Mouse (Mus musculus) CD4-positive, CD25-positive, alpha-beta regulatory T cell, adult 4 months (primary cell): Measurements from ENCODE around the gene Fam13a. TPM values are rescaled to one million over a fixed set of nuclear protein-coding genes. Genes with fewer than 3 reads are reported as not detected.

Experiments used
- ATAC-seq: one replicate; pipeline ENCODE4 v1.8.0; 2017
- polyA plus RNA-seq, 2 experiments: library from polyadenylated mRNA; unstranded; fragments of 100-300 nt; shearing (Covaris generic); gene quantifications; one replicate each; pipeline ENCODE4 v1.2.1; 2017

Gene Fam13a
- polyA plus RNA-seq, 2 experiments from 2014 or later, result 0.15 TPM; not detected in 1

GRCm38 (mm10) chr6:58999044-58999453, 25.3 kb downstream of the Fam13a start:
- no peak for ATAC-seq

- no peak for ATAC-seq
Observed at GRCm38 (mm10) chr6:58998528-58998927, 25.8 kb downstream of the Fam13a start.

- ATAC-seq, result no peak
Observed at GRCm38 (mm10) chr6:58989149-58989548, 35.2 kb downstream of the Fam13a start.

DNA sequence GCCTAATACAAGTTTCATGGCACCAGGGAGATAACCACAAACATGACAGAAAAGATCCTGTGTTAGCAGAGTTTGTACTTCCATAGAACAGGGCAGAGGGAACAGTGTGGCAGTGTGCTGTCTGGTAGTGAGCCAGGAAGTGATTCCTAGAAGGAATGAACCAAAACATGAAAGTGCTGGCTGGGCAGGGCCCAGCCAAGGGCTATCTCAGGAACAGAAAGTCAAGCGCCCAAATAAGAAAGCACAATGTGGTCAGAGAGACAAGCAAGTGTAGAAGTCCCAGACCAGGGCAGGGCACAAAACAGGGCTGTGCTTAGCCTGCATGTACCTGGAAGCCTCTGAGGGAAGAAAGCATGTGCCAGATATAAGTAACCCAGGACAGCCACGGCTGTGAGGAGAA, 35.6 kb downstream of the Fam13a start:
- ATAC-seq, result no peak

- ATAC-seq, result no peak
Observed at GRCm38 (mm10) chr6:58987166-58987565, 37.2 kb downstream of the Fam13a start.

- ATAC-seq, result no peak
Observed at GRCm38 (mm10) chr6:58985186-58985585, 39.2 kb downstream of the Fam13a start.

GRCm38 (mm10) chr6:58975249-58975648, 49.1 kb downstream of the Fam13a start:
- ATAC-seq, result no peak

- ATAC-seq, result no peak
Observed at GRCm38 (mm10) chr6:58974428-58974827, 49.9 kb downstream of the Fam13a start.

- ATAC-seq, result no peak
Observed at GRCm38 (mm10) chr6:58972873-58973272, 51.5 kb downstream of the Fam13a start.

DNA sequence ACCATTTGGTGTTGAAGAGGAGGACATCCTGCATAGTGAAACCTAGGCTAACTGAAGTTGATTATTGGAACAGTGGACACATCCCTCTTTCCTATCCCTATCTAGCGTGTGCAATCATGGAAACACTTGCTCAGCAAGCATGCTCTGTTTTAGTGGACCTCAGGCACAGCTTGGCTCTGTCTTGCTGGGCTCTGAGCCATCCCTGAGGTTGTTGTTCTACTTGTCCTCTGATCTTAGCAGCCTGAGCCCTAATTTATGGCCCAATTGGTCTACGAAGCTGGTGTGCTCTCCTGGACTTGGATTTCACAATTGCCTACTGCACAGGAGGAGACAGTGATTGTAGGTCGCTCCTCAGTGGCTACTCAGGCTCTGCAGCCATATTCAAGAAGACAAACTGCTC, 56.1 kb downstream of the Fam13a start:
- no peak for ATAC-seq

DNA sequence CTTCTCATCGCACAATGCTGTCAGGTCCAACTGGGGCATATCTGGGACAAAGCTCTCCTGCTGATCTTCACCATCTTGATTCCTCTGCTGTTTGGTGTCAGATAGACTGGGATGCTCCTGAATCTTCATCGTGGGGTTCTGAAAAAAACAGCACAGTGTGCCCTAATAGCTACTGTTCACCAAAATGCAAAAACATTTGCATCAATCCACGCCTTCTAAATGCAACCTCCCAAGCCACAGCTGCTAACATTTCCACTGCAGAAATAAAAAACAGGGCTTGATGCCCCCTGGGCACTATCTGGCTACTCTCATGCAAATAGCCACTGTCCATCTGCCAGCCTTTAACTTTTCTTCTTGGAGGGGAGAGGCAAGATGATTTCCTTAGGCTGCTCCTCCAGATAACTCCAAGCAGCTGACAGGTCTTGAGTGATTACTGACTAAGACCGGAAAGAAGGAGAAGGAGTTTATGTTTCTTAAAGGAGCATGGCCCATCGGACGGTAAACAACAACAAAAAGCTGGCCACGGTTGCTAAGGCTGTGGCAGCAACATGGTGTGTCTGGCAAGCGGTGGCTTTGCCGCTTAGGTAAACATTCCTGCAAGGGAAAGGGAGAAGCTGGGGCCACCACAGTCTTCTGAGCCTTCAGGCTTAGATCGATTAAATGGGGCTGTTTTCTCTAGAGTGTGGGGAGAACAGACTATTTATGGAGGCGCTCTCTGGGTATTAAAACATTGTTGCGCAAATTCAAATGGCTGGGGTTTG, 59.1 kb downstream of the Fam13a start:
- no peak for ATAC-seq

- no peak for ATAC-seq
Observed at GRCm38 (mm10) chr6:58964565-58964964, 59.8 kb downstream of the Fam13a start.

DNA sequence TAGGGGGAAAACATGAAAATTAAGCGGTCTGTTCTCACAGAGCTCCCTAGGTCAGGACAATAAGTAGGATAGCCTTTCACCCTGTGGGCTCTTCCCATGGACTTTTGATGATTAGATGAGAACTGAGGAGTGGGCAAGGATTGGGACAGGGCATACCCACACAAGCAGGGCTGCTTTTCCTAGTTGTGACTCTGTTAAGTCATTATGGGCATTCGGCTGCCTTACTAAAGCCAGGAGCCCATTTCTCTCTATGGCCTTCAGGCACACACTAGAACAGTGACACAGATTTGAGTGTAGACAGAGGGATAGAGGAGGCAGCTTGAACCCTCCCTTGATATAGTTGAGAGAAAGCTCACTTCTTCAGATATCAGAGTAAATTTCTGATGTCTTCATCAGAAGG, 60.3 kb downstream of the Fam13a start:
- no peak for ATAC-seq

- no peak for ATAC-seq
Observed at GRCm38 (mm10) chr6:58962691-58963090, 61.7 kb downstream of the Fam13a start.

- ATAC-seq, result no peak
Observed at GRCm38 (mm10) chr6:58960523-58960922, 63.8 kb downstream of the Fam13a start.

- ATAC-seq, result no peak
Observed at GRCm38 (mm10) chr6:58951128-58951992, 73.0 kb downstream of the Fam13a start.

- no peak for ATAC-seq
Observed at GRCm38 (mm10) chr6:58950410-58950809, 73.9 kb downstream of the Fam13a start.

- no peak for ATAC-seq
Observed at GRCm38 (mm10) chr6:58946840-58947239, 77.5 kb downstream of the Fam13a start.

GRCm38 (mm10) chr6:58946246-58946645, 78.1 kb downstream of the Fam13a start:
- ATAC-seq, result no peak

DNA sequence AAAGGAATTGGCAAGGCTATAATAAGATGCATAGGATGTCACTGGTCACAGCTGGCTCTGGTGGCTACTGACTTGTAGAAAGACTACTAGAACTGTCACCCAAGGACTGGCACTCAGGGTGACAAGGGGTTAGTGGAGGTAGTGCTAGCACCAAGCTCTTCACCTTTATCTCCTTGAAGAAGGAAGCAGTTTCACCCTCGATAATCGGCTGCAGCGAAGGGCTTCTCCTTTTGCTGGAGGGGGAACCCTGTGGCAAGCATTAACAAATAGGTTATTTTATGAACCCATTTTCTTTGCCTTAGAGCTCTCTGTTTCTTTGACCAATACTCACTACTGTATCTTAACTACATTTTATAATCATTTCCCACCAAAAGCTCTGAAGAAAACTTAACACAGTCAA, 80.4 kb downstream of the Fam13a start:
- ATAC-seq, result no peak

GRCm38 (mm10) chr6:58942276-58942675, 82.1 kb downstream of the Fam13a start:
- ATAC-seq, result no peak

GRCm38 (mm10) chr6:58937726-58938125, 86.6 kb downstream of the Fam13a start:
- no peak for ATAC-seq

GRCm38 (mm10) chr6:58934144-58934543, 90.2 kb downstream of the Fam13a start:
- no peak for ATAC-seq
